Mouse (Mus musculus): ENCODE measurements around the gene Ctnnd2. TPM values are rescaled to one million over a fixed set of nuclear protein-coding genes. Genes with fewer than 3 reads are reported as not detected.

Ctnnd2 gene
- polyA plus RNA-seq, 1 experiment = 0.02 TPM

DNA sequence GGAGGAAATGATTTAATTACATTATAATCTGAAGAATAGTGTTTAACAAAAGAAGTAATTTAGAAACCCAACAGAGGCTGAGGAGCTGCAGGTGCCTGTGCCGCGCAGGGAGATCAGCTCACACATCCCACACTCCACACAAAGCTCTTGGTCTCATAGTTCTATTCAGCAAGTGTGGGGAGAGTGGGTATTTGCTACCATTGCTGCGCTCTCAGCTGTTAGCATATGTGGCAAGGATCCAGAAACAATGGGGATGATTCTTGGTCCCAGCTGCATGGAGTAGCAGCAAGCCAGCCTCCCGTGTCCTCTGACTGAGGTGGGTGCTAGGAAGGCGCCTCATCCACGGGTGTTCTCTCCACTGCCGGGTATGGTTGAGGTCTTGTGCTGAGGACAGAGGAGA is 134.0 kb downstream of the Ctnnd2 start:
- Histone ChIP-seq H3K79me2 (ENCODE audit: control insufficient read depth, insufficient read depth) (no peaks in the 10 kb centered on the region), H3K4me2 (ENCODE audit: low read depth) (no peak overlapping the region), H3ac (ENCODE audit: control insufficient read depth, insufficient read length) (no peak overlapping the region), H3K4me3 (no peak overlapping the region), H3K36me3 (ENCODE audit: control insufficient read depth, insufficient read depth) (no peaks in the 10 kb centered on the region), H3K27me3 (ENCODE audit: control insufficient read depth, insufficient read depth, insufficient read length) (no peaks in the 10 kb centered on the region)
- TF ChIP-seq USF1 (IDR thresholded peaks at IDR 0.05; ENCODE audit: low read depth) = no peak
- no peak for TF ChIP-seq CEBPB (IDR thresholded peaks at IDR 0.05; ENCODE audit: insufficient read depth, poor library complexity, severe bottlenecking)
- no peak for TF ChIP-seq POLR2A (IDR thresholded peaks at IDR 0.05; ENCODE audit: insufficient read length, low read depth)
- TF ChIP-seq REST (IDR thresholded peaks at IDR 0.05; ENCODE audit: insufficient read depth, insufficient read length) = no peak
- TF ChIP-seq MYOD1 (IDR thresholded peaks at IDR 0.05; ENCODE audit: control insufficient read depth in 1 of 3, insufficient read length in 2 of 3, low read depth in 2 of 3) = no peak
- no peak for TF ChIP-seq TCF3 (IDR thresholded peaks at IDR 0.05; ENCODE audit: insufficient read length, low read depth)
- no peak for TF ChIP-seq E2F4 (IDR thresholded peaks at IDR 0.05; ENCODE audit: insufficient read depth)
- no peak for TF ChIP-seq MYOG (IDR thresholded peaks at IDR 0.05; ENCODE audit: control insufficient read depth in 1 of 3, insufficient read depth in 1 of 3, insufficient read length in 2 of 3, low read depth in 2 of 3)
- TF ChIP-seq SRF (IDR thresholded peaks at IDR 0.05; ENCODE audit: control insufficient read depth, insufficient read length, low read depth) = no peak
- TF ChIP-seq MAX (IDR thresholded peaks at IDR 0.05; ENCODE audit: low read depth) = no peak
- no peak for TF ChIP-seq TCF12 (IDR thresholded peaks at IDR 0.05; ENCODE audit: insufficient read depth, poor library complexity, severe bottlenecking)
- no peak for TF ChIP-seq POLR2AphosphoS2 (IDR thresholded peaks at IDR 0.05; ENCODE audit: insufficient read length, low read depth)

DNA sequence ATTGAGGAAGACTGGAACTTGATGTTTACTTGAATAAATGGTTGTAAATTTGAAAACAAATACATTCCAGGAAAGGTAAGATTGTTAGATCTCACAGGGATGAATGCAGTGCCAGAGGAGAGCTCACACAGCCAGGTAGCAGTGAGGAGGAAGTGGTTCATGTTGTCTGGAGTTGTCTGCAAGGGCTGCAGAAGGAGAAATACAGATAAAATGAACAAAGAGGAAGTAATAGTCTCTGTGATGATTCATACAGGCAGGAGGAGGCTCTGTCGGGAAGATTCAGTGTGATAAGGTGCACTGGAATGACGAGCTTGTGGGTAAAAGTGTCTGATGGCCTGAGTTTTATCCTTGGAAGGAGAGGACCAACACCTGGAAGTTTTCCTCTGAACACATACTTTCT is 150.2 kb downstream of the Ctnnd2 start:
- no peak overlapping the region for H3ac ChIP-seq (ENCODE audit: control insufficient read depth, insufficient read length)
- TF ChIP-seq CEBPB (IDR thresholded peaks at IDR 0.05; ENCODE audit: insufficient read depth, poor library complexity, severe bottlenecking) (no peak), MAX (IDR thresholded peaks at IDR 0.05; ENCODE audit: low read depth) (no peak), POLR2AphosphoS2 (IDR thresholded peaks at IDR 0.05; ENCODE audit: insufficient read length, low read depth) (no peak)
- H3K36me3 ChIP-seq (ENCODE audit: control insufficient read depth, insufficient read depth) = no peaks in the 10 kb centered on the region
- H3K4me2 ChIP-seq (ENCODE audit: low read depth) = no peak overlapping the region
- H3K27me3 ChIP-seq (ENCODE audit: control insufficient read depth, insufficient read depth, insufficient read length) = no peaks in the 10 kb centered on the region
- H3K4me3 ChIP-seq = no peak overlapping the region
- H3K79me2 ChIP-seq (ENCODE audit: control insufficient read depth, insufficient read depth) = no peaks in the 10 kb centered on the region

GRCm38 (mm10) chr15:30333336-30334310 is 161.2 kb downstream of the Ctnnd2 start:
- no peak overlapping the region for H3K4me2 ChIP-seq (ENCODE audit: low read depth)
- H3ac ChIP-seq (ENCODE audit: control insufficient read depth, insufficient read length) = no peak overlapping the region
- TF ChIP-seq REST (IDR thresholded peaks at IDR 0.05; ENCODE audit: insufficient read depth, insufficient read length) (no peak), CEBPB (IDR thresholded peaks at IDR 0.05; ENCODE audit: insufficient read depth, poor library complexity, severe bottlenecking) (no peak), TCF3 (IDR thresholded peaks at IDR 0.05; ENCODE audit: insufficient read length, low read depth) (no peak), MYOD1 (IDR thresholded peaks at IDR 0.05; ENCODE audit: control insufficient read depth in 1 of 3, insufficient read length in 2 of 3, low read depth in 2 of 3) (no peak), SRF (IDR thresholded peaks at IDR 0.05; ENCODE audit: control insufficient read depth, insufficient read length, low read depth) (no peak), MAX (IDR thresholded peaks at IDR 0.05; ENCODE audit: low read depth) (no peak), USF1 (IDR thresholded peaks at IDR 0.05; ENCODE audit: low read depth) (no peak), POLR2A (IDR thresholded peaks at IDR 0.05; ENCODE audit: insufficient read length, low read depth) (no peak), POLR2AphosphoS2 (IDR thresholded peaks at IDR 0.05; ENCODE audit: insufficient read length, low read depth) (no peak), MYOG (IDR thresholded peaks at IDR 0.05; ENCODE audit: control insufficient read depth in 1 of 3, insufficient read depth in 1 of 3, insufficient read length in 2 of 3, low read depth in 2 of 3) (no peak), TCF12 (IDR thresholded peaks at IDR 0.05; ENCODE audit: insufficient read depth, poor library complexity, severe bottlenecking) (no peak), E2F4 (IDR thresholded peaks at IDR 0.05; ENCODE audit: insufficient read depth) (no peak)
- H3K36me3 ChIP-seq (ENCODE audit: control insufficient read depth, insufficient read depth) = no peaks in the 10 kb centered on the region
- no peaks in the 10 kb centered on the region for H3K79me2 ChIP-seq (ENCODE audit: control insufficient read depth, insufficient read depth)
- no peak overlapping the region for H3K4me3 ChIP-seq
- no peaks in the 10 kb centered on the region for H3K27me3 ChIP-seq (ENCODE audit: control insufficient read depth, insufficient read depth, insufficient read length)

- TF ChIP-seq MYOG (IDR thresholded peaks at IDR 0.05; ENCODE audit: control insufficient read depth in 1 of 3, insufficient read depth in 1 of 3, insufficient read length in 2 of 3, low read depth in 2 of 3) (no peak), POLR2AphosphoS2 (IDR thresholded peaks at IDR 0.05; ENCODE audit: insufficient read length, low read depth) (no peak), SRF (IDR thresholded peaks at IDR 0.05; ENCODE audit: control insufficient read depth, insufficient read length, low read depth) (no peak), TCF3 (IDR thresholded peaks at IDR 0.05; ENCODE audit: insufficient read length, low read depth) (no peak)
- Histone ChIP-seq H3K79me2 (ENCODE audit: control insufficient read depth, insufficient read depth) (no peaks in the 10 kb centered on the region), H3K4me3 (no peak overlapping the region), H3K36me3 (ENCODE audit: control insufficient read depth, insufficient read depth) (no peaks in the 10 kb centered on the region), H3ac (ENCODE audit: control insufficient read depth, insufficient read length) (no peak overlapping the region), H3K4me2 (ENCODE audit: low read depth) (no peak overlapping the region), H3K27me3 (ENCODE audit: control insufficient read depth, insufficient read depth, insufficient read length) (no peaks in the 10 kb centered on the region)
These were observed 166.3 kb downstream of the Ctnnd2 start for GRCm38 (mm10) chr15:30338585-30339197.
